Mouse (Mus musculus) urinary bladder, postnatal 36 days (tissue): Measurements from ENCODE around the gene Unkl.
"Not testable (repeated sequence)": the region's sequence is repeated elsewhere in the genome, so short reads cannot be mapped to it uniquely, and the experiment has no call there.

Experiments
- DNase-seq, 2 experiments: peaks; one replicate each; pipeline ENCODE4 v3.0.0; 2022; ENCODE audit warnings: low spot score in 2 of 2, mixed read lengths in 1 of 2

The Unkl gene

DNA sequence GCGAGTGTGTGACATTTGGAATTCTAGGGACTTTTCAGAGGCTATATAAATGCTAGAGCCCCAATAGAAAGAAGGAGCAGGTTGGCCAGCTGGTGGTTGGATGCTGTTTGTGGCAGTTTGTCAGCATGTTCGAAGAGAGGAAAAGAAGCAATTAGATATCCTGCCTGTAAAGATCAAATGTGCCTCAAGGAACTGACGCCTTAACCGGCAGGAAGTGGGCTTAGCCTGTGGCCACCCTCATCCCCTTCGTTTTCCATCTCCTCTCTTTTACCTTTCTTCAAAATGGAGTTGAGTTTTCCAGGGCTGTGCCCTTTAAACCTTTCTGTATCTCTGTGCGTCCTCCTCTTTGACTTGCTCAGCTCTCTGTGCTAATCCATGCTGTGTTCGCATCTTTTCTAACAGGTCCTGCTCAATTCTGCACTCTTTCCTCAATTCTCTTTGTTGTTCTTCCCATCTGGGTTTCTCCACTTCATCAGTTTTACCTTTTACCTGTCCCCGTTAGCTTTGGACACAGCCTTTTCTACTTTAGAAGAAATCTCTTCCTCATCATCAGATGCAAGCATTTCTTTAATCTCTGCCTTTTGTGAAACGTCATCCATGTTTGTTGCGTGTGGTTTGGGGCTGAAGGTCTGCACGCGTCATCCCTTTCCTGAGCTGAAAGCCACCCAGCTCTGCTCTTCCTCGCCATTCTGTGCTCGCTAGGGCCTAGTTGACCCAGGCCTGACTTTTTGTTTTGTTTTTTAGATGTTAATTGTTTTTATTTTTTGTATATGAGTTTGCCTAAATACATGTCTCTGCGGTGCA lies 31.5 kb downstream of the Unkl start:
- no peak for DNase-seq

GRCm38 (mm10) chr17:25220746-25221145 lies 32.5 kb downstream of the Unkl start:
- no peak for DNase-seq

GRCm38 (mm10) chr17:25221821-25222503 lies 33.8 kb downstream of the Unkl start:
- peak; percentile 31 to 67 for DNase-seq

DNA sequence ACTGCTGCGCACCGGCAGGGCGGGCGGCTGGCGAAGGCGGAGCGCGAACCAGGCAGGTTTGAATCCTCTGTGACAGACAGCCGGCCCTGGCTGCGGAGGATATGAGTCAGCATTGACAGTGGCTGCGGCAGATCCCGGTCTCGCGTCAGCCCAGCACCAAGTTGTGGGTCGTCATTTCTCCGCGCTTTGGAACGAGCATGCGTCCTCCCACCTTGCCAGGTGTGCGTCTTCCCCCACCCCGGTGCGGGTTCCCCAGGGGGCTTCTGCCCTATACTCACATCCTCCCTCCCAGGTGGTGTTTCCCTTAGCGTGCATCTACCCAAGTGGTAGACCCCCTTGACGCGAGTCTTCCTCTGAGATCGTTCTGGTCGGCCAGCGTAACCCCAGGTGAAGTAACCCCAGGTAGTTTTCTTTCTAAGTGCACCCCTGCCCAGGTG lies 34.3 kb downstream of the Unkl start:
- not testable (repeated sequence) for DNase-seq

GRCm38 (mm10) chr17:25222951-25223601 lies 34.9 kb downstream of the Unkl start:
- DNase-seq, result no peak

GRCm38 (mm10) chr17:25224586-25225222 lies 36.5 kb downstream of the Unkl start:
- DNase-seq, result no peak

DNA sequence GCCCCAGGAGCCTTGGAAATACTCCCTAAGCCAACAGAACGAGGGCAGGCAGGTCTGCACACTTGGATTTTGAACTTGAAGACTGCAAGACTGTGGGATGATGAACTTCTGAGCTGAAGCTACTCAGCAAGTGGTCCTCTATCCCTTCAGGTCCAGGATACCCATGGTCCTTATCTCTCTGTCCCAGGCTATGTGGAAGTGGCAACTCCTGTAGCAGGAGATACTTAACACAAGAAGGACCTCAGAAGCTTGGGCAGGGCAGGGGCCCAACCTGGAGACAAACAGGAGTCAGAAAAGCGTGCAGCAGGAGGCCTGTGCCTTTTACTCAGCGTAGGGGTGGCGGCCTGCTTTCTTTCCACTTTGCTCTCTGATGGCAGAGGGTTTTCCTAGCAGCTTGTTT lies 37.5 kb downstream of the Unkl start:
- DNase-seq, result no peak

DNA sequence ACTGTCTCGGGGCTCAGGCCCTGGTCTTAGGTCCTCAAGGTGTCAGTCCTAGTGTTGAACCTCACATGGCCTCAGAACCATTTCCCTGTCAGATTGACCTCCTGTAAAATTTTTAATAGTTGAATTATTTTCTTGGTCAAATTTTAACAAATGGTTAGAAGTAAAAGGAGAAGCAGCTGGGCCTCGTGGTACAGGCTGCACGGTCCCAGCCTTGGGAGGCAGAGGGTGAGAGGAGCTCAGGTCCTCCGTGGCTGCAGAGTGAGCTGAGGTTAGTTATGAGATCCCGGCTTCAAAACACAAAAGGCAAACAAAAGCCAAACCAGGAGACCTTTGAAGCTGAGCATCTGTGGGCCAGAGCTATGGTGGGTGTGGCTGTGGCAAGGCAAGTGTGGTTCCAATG lies 39.8 kb downstream of the Unkl start:
- no peak for DNase-seq

DNA sequence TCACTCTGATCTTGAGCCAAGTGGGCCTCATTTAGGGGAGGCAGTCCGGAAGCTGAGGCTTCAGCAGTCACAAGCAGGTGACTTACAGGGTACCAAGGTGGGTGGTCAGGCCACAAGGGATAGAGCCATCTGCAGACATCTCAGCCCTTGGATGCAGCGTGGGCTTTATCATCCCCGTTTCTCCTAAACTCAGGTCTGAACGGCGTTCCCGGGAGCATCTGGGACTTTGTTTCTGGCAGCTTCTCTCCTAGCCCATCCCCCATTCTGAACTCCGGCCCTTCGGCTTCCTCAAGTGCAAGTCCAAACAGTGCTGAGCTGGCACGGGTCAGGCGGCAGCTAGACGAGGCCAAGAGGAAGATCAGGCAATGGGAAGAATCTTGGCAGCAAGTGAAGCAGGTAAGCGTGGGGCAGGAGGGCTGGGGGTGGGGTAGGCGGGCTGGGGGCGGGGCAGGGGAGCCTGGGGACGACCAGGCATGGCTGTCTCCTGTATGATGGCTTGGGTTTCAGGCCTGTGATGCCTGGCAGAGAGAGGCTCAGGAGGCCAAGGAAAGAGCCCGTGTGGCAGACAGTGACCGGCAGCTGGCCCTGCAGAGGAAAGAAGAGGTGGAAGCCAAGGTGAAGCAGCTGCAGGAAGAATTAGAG lies 41.9 kb downstream of the Unkl start:
- not testable (repeated sequence) for DNase-seq

DNA sequence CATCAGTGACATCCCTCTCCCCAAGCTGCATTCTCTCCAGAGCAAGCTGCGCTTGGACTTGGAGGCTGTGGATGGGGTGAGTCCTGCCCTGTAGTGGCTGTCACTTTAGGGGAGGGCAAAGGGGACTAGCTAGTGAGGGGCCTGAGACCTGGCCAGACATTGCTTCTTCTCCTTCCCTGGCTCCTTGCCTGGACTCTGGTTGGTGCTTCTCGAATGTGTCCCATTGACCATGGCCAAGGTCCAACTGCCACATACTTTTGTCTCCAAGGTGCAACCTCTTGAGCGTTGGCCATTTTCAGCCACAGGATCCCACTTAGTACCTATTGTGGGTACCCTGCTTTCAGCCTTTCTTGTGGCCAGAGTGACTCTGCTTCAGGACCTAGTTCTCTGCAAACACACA lies 42.5 kb downstream of the Unkl start:
- DNase-seq, result no peak

DNA sequence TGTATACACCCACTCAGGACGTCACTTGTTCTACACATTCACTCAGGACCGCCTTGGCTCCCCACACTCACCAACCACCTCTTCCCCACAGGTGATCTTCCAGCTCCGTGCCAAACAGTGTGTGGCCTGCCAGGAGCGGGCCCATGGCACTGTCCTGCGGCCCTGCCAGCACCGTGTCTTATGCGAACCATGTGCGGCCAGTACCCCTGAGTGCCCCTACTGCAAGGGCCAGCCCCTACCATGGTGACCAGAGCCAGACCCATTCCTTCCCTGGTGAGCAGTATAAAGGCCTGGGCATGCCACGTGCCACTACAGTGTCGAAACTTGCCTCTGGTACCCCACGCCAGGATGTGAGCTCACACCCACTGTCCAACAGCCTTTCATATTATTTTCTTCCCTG lies 43.4 kb downstream of the Unkl start:
- DNase-seq, result not testable (repeated sequence)

GRCm38 (mm10) chr17:25235635-25236034 lies 47.4 kb downstream of the Unkl start:
- DNase-seq, result no peak

DNA sequence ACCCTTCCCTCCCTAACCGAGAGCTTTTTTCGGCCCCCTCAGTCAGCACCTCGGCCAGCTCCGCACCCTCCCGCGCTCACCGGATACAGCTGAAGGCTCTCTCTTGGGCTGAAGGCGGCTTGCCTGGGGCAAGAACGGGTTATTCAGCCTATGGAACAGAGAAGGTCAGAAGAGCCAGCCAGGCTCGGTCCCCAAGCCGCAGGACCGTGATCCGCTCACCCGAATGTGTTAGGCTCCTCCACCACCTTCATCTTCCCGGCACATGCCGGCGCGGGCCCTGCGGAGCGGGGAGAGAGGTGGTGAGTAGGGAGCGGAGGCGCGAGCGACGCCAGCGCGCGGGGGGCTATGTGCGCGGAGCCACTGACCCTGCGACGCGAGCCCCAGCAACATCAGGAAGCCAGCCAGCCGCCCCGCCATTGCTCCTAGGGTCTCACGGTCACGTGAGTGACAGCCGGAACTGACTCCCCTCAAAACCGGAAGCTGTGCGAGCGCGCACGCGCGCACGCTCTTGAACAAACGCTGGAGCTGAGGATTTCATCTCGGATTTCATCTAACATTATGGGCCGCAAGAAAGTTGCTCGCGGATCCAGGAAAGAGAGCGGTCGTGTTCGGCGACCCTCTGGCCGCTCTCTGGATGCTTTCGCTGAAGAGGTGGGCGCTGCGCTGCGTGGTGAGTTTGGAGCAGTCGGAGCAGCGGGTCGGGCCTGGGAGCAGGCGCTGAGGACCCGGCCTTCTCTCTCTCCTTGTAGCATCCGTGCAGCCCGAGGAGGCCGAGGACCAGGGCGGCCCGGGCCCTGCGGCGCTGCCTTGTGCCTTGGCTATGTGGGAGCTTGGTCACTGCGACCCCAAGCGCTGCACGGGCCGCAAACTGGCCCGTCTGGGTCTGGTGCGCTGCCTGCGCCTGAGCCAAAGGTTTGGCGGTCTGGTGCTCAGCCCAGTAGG lies 51.8 kb downstream of the Unkl start, which contains the start of the genes Gnptg and Tsr3:
TSS of gene Gnptg (minus strand) at position 430 of the 942 bp plus-strand sequence.
TSS of gene Tsr3 (plus strand) at position 476 of the 942 bp plus-strand sequence.
- DNase-seq, result peak; percentile 77 to 83

GRCm38 (mm10) chr17:25243131-25243780 lies 55.1 kb downstream of the Unkl start:
- DNase-seq, result no peak

GRCm38 (mm10) chr17:25244239-25244638 lies 56.0 kb downstream of the Unkl start:
- peak; percentile 74 to 84 for DNase-seq

GRCm38 (mm10) chr17:25248033-25248750 lies 60.0 kb downstream of the Unkl start:
- no peak for DNase-seq

DNA sequence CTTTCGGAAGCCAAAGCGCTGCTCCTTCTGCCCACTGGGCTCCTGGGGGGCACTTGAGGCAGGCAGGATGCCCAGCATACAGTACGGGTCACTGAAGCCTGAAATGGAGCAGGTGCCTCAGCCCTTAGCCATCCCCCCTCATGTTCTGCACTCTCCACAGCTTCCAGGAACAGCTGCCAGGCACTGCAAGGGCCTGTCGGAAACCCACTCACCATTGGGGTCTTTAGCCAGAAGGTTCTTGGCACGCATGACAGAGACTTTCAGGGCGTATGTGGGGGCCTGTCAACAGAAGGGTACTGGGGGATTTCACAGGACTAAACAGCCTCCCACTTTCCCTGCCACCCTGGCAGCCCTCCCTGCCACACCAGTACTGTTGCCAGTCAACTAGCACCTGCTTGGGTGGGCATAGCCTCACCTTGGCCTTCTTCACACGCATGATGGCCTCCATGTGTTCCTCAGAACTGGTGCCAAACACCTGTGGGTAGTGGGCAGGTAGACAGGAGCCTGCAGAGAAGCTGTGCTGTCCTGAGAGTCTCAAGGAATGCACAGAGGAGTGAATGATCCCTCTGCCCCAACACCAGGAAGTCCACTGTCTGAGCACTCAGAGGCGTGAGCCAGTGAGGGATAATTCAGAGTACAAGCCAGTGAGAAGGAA lies 62.1 kb downstream of the Unkl start:
- DNase-seq, result no peak

GRCm38 (mm10) chr17:25252643-25253042 lies 64.4 kb downstream of the Unkl start:
- DNase-seq, result no peak

DNA sequence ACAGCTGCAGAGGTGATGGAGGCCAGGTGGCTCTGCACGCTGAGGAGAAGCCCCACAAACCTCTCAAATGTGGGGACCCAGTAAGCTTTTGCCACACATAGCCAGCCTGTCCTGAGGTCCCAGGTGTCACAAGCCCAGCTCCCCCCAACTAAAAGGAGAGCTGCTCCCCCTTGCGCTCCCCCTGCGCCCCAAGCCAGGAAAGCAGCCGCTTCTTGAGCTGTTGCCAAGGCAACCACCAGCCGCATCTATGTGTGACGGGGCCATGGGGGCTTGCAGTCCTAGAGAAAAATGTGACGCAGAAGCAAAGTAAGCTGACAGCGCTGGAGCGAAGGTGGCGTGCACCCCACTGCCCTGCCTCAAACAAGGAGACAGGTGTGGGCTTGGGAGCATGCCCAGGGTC lies 65.6 kb downstream of the Unkl start:
- DNase-seq, result no peak
